Mouse (Mus musculus) ES-E14 (cell line): ENCODE data around the gene Ephb1. TPM values are rescaled to one million over a fixed set of nuclear protein-coding genes. Genes with fewer than 3 reads are reported as not detected.

Experiments
- DNase-seq: peaks from one replicate; pipeline ENCODE4 v3.0.0-alpha.2; 2013; ENCODE audit warnings: low read depth, low spot score
- H3K27ac ChIP-seq: 2 replicates; pipeline ENCODE4 v1.5.1; 2012; ENCODE audit warnings: low read depth, mild to moderate bottlenecking, low read length, moderate library complexity, mixed read lengths; ENCODE audit not compliant: poor library complexity, insufficient read depth, severe bottlenecking
- H3K36me3 ChIP-seq: 2 replicates; pipeline ENCODE4 v1.6.1; 2012; ENCODE audit warnings: mild to moderate bottlenecking, low read length, moderate library complexity, mixed read lengths; ENCODE audit not compliant: control insufficient read depth, poor library complexity, insufficient read depth, severe bottlenecking
- H3K4me1 ChIP-seq, 2 experiments: fragments of 150-350 bp in 1 of 2; sonication (generic) in 1 of 2; 2 replicates each; pipeline ENCODE4 v1.6.1; 2012; ENCODE audit warnings: low read length in 2 of 2, mild to moderate bottlenecking in 1 of 2, mixed read lengths in 1 of 2; ENCODE audit not compliant: control insufficient read depth in 2 of 2, insufficient read depth in 2 of 2, poor library complexity in 1 of 2
- H3K4me3 ChIP-seq, 2 experiments: fragments of 150-350 bp in 1 of 2; sonication (generic) in 1 of 2; 2 replicates each; pipeline ENCODE4 v1.5.1; 2012; ENCODE audit warnings: low read length in 2 of 2, low read depth in 1 of 2, mild to moderate bottlenecking in 1 of 2, mixed read lengths in 1 of 2; ENCODE audit not compliant: insufficient read depth in 1 of 2, poor library complexity in 1 of 2, severe bottlenecking in 1 of 2
- H3K9ac ChIP-seq: 2 replicates; pipeline ENCODE4 v1.6.1; 2012; ENCODE audit warnings: low read depth, mild to moderate bottlenecking, low read length, mixed read lengths; ENCODE audit not compliant: poor library complexity, insufficient read depth, severe bottlenecking
- H3K9me3 ChIP-seq: fragments of 150-350 bp; sonication (generic); 2 replicates; pipeline ENCODE4 v1.6.1; 2012; ENCODE audit warnings: low read depth, mild to moderate bottlenecking, low read length; ENCODE audit not compliant: control insufficient read depth, insufficient read depth
- CHD2 ChIP-seq: IDR thresholded peaks from 2 replicates; pipeline ENCODE4 v1.6.1; 2014; ENCODE audit warnings: mild to moderate bottlenecking, low read depth, low read length, inconsistent platforms
- HCFC1 ChIP-seq: IDR thresholded peaks from 2 replicates; pipeline ENCODE4 v1.6.1; 2012; ENCODE audit warnings: low read length, inconsistent platforms, borderline replicate concordance; ENCODE audit not compliant: insufficient read depth
- MAFK ChIP-seq: IDR thresholded peaks from 2 replicates; pipeline ENCODE4 v1.6.1; 2014; ENCODE audit warnings: mild to moderate bottlenecking, low read depth, low read length, inconsistent platforms; ENCODE audit not compliant: insufficient read depth
- ZC3H11A ChIP-seq: IDR thresholded peaks from 2 replicates; pipeline ENCODE4 v1.6.1; 2012; ENCODE audit warnings: low read depth, mild to moderate bottlenecking, inconsistent platforms, low read length, borderline replicate concordance
- ZNF384 ChIP-seq: IDR thresholded peaks from 2 replicates; pipeline ENCODE4 v1.6.1; 2012; ENCODE audit warnings: low read depth, low read length, inconsistent platforms
- in situ Hi-C, 2 experiments: fragments of 600-800 bp; cut with MboI; formaldehyde crosslinking; loops; one replicate each; pipeline ENCODE4 v1.15.1; 2025; ENCODE audit warnings: low sequenced_read_pairs in 2 of 2, inconsistent platforms in 1 of 2; ENCODE audit not compliant: unreplicated experiment in 2 of 2
- total RNA-seq: library from RNA; depleted of rRNA; stranded (reverse); fragments of 300-350 nt; gene quantifications from 2 replicates; pipeline ENCODE4 v1.2.3, GENCODE M21; 2012

Gene Ephb1
- total RNA-seq, 1 experiment: 0.27 TPM

GRCm38 (mm10) chr9:102194063-102194462 is 160.4 kb downstream of the Ephb1 start:
- Histone ChIP-seq H3K27ac (no peak overlapping the region), H3K36me3 (no peaks in the 10 kb centered on the region), H3K9me3 (no peaks in the 10 kb centered on the region), H3K4me3 (no peak overlapping the region), H3K4me1 (no peaks in the 10 kb centered on the region), H3K9ac (no peak overlapping the region)
- TF ChIP-seq CHD2: no peak
- TF ChIP-seq ZC3H11A: no peak
- TF ChIP-seq ZNF384: no peak
- no peak for TF ChIP-seq HCFC1
- no peak for TF ChIP-seq MAFK
- no peak for DNase-seq
- in situ Hi-C loops: no loop called here

- Histone ChIP-seq H3K9ac (no peak overlapping the region), H3K9me3 (no peaks in the 10 kb centered on the region), H3K27ac (no peak overlapping the region), H3K4me3 (no peak overlapping the region), H3K4me1 (no peaks in the 10 kb centered on the region), H3K36me3 (no peaks in the 10 kb centered on the region)
- in situ Hi-C loops: no loop called here
- no peak for DNase-seq
- no peak for TF ChIP-seq HCFC1
- no peak for TF ChIP-seq ZNF384
- TF ChIP-seq MAFK: no peak
- no peak for TF ChIP-seq CHD2
- no peak for TF ChIP-seq ZC3H11A
Observed at GRCm38 (mm10) chr9:102192724-102193685, 161.5 kb downstream of the Ephb1 start.

GRCm38 (mm10) chr9:102190058-102190457 is 164.4 kb downstream of the Ephb1 start:
- H3K4me3 ChIP-seq: no peak overlapping the region
- H3K9ac ChIP-seq: no peak overlapping the region
- no peaks in the 10 kb centered on the region for H3K9me3 ChIP-seq
- in situ Hi-C loops: no loop called here
- H3K4me1 ChIP-seq: no peaks in the 10 kb centered on the region
- no peak overlapping the region for H3K27ac ChIP-seq
- H3K36me3 ChIP-seq: no peaks in the 10 kb centered on the region
- no peak for DNase-seq
- TF ChIP-seq CHD2 (no peak), MAFK (no peak), ZNF384 (no peak), ZC3H11A (no peak), HCFC1 (no peak)

GRCm38 (mm10) chr9:102189406-102189805 is 165.1 kb downstream of the Ephb1 start:
- Histone ChIP-seq H3K27ac (no peak overlapping the region), H3K9me3 (no peaks in the 10 kb centered on the region), H3K4me1 (no peaks in the 10 kb centered on the region), H3K36me3 (no peaks in the 10 kb centered on the region), H3K9ac (no peak overlapping the region), H3K4me3 (no peak overlapping the region)
- in situ Hi-C loops: no loop called here
- DNase-seq: no peak
- TF ChIP-seq CHD2: no peak
- TF ChIP-seq MAFK: no peak
- no peak for TF ChIP-seq HCFC1
- no peak for TF ChIP-seq ZNF384
- no peak for TF ChIP-seq ZC3H11A
